ENCODE assay signal across 11 mouse cellular contexts in the genomic region with DNA sequence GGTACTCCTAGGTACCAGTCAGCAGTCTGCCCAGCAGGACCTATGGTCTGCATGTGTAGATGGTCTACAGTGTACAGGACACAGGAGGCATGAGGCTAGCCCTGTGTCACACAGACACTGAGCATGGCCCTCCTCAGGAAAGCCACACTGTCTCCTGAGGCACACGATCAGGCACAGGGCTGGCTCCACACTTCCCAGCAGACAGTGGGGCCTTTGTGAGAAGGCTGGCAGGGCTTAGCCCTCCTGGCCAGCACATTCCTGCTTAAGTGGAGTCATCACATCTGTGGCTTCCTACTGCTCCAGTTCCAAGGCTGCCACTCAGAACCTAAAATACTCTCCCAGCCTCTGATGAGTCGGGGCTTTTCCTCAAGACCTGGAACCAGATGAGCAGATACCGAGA. TPM values are rescaled to one million over a fixed set of nuclear protein-coding genes. Genes with fewer than 3 reads are reported as not detected.
DNase-seq lines count a peak whose midpoint lies in the region; ATAC-seq and TF ChIP-seq lines count a peak whose summit lies in the region.
"Had no signal": no experiment of that assay in that cellular context is flagged by ENCODE, and none has a peak within 500 bp of the region (broad histone marks: within the 10 kb centered on the region; RNA-seq: fewer than 3 reads in every experiment).

No protein-coding gene starts in this region.

- no peak for TF ChIP-seq POLR2A in spleen, adult 2 months (IDR thresholded peaks at IDR 0.05; ENCODE audit: low read depth, low read length)

- 77% methylated on average over 3 of the region's 3 CpGs for whole genome bisulfite sequencing in hindbrain, embryonic 10.5 days
- 68% methylated on average over 3 of the region's 3 CpGs for WGBS in hindbrain, embryonic 11.5 days
- WGBS in spleen, adult 2 months: 76% methylated on average over 3 of the region's 3 CpGs

- H3K27me3 ChIP-seq in hindbrain, embryonic 10.5 days (ENCODE audit: insufficient read depth, poor library complexity, severe bottlenecking): no peaks in the 10 kb centered on the region
- H3K27me3 ChIP-seq in hindbrain, embryonic 11.5 days (ENCODE audit: control insufficient read depth, insufficient read depth, low read length): no peaks in the 10 kb centered on the region
- H3K27me3 ChIP-seq in spleen, adult 2 months (ENCODE audit: control insufficient read depth, insufficient read depth, low read length): no peaks in the 10 kb centered on the region
- H3K27me3 ChIP-seq: forebrain, embryonic 13.5 days had no signal

- peaks cover 53% of the 10 kb centered on the region for H3K4me1 ChIP-seq in hindbrain, embryonic 10.5 days (replicated peaks)
- peaks cover 5% of the 10 kb centered on the region for H3K4me1 ChIP-seq in hindbrain, embryonic 11.5 days (replicated peaks; ENCODE audit: control insufficient read depth, insufficient read depth, low read length)
- peaks cover 64% of the 10 kb centered on the region; the same call in 1 of the 2 replicates for H3K4me1 ChIP-seq in spleen, adult 2 months (ENCODE audit: control insufficient read depth, insufficient read depth, insufficient read length)

- intact Hi-C loops in heart, postnatal 10 days (cut with DNase I): loop anchor here (2.0 kb wide), 1 partner anchor 37 kb away; no protein-coding TSS in a partner anchor

- peak overlapping the region; percentile 57 for H3K27ac ChIP-seq in hindbrain, embryonic 10.5 days
- no peak overlapping the region for H3K27ac ChIP-seq in hindbrain, embryonic 11.5 days (ENCODE audit: low read depth, low read length)
- H3K27ac ChIP-seq in spleen, adult 2 months (ENCODE audit: insufficient read depth, low read length): peak overlapping the region; percentile 10
- H3K27ac ChIP-seq: forebrain, embryonic 13.5 days had no signal

- no peak overlapping the region for H3K9ac ChIP-seq in hindbrain, embryonic 11.5 days (ENCODE audit: low read depth, low read length)
- H3K9ac ChIP-seq: forebrain, embryonic 13.5 days had no signal

- no peak for DNase-seq in hindbrain, embryonic 10.5 days (ENCODE audit: low spot score)
- no peak for DNase-seq in hindbrain, embryonic 11.5 days (ENCODE audit: low spot score)
- DNase-seq in spleen, adult 2 months (ENCODE audit: low read depth in 1 of 2, low spot score in 2 of 2): no peak
- no peak for DNase-seq in spleen, postnatal 36 days (ENCODE audit: low spot score in 2 of 2)
- DNase-seq in heart, postnatal 10 days: peak; percentile 59 to 69
- no peak for DNase-seq in retina, postnatal 1 day
- no peak for DNase-seq in right cerebral cortex, postnatal 14 days
- no peak for DNase-seq in urinary bladder, postnatal 10 days (ENCODE audit: low spot score)

- no peak overlapping the region for H3K4me2 ChIP-seq in hindbrain, embryonic 11.5 days (replicated peaks; ENCODE audit: low read depth, low read length)
- H3K4me2 ChIP-seq: forebrain, embryonic 13.5 days had no signal

- H3K9me3 ChIP-seq in hindbrain, embryonic 10.5 days: no peaks in the 10 kb centered on the region
- no peaks in the 10 kb centered on the region for H3K9me3 ChIP-seq in hindbrain, embryonic 11.5 days (ENCODE audit: control insufficient read depth, low read length)
- H3K9me3 ChIP-seq: forebrain, embryonic 13.5 days; G1E had no signal

- TF ChIP-seq CTCF in spleen, adult 2 months (IDR thresholded peaks at IDR 0.05; ENCODE audit: extremely low read depth, insufficient read depth, insufficient read length, insufficient replicate concordance): no peak

- ATAC-seq in hindbrain, embryonic 11.5 days (ENCODE audit: low FRiP score): no peak
- ATAC-seq: forebrain, embryonic 13.5 days had no signal

- no peak overlapping the region for H3K4me3 ChIP-seq in hindbrain, embryonic 10.5 days
- H3K4me3 ChIP-seq in hindbrain, embryonic 11.5 days (ENCODE audit: low read depth, low read length): no peak overlapping the region
- H3K4me3 ChIP-seq in spleen, adult 2 months (ENCODE audit: extremely low read depth, insufficient read depth, insufficient read length): no peak overlapping the region
- H3K4me3 ChIP-seq: forebrain, embryonic 13.5 days had no signal

- peaks cover 78% of the 10 kb centered on the region for H3K36me3 ChIP-seq in hindbrain, embryonic 10.5 days
- H3K36me3 ChIP-seq in hindbrain, embryonic 11.5 days (ENCODE audit: control insufficient read depth, insufficient read depth, low read length): no peaks in the 10 kb centered on the region
- H3K36me3 ChIP-seq in spleen, adult 2 months (ENCODE audit: control insufficient read depth, insufficient read depth, low read length): peaks cover 53% of the 10 kb centered on the region

RNA-seq across cellular contexts. Expression of gene Myh9, which starts 38.2 kb away (rescaled TPM):
- polyA plus RNA-seq in hindbrain, embryonic 10.5 days (2016; fragmentation: Nextera tagmentation; extraction: Ambion mirVana): 32.7 and 38.4 TPM in 2 replicates
- polyA plus RNA-seq in hindbrain, embryonic 11.5 days (2014; fragmentation: Nextera tagmentation; extraction: Ambion mirVana): 20.7 and 29.8 TPM in 2 replicates
- polyA plus RNA-seq in spleen, adult 2 months (2012; rRNA removed): 138 and 142 TPM in 2 replicates
- 100 to 1,000 TPM; 206 to 221 TPM for total RNA-seq in heart, postnatal 10 days (2021)

RNA-seq across cellular contexts. Expression of gene Apol8, which starts 46.9 kb away (rescaled TPM):
- 0.14 and 0.20 TPM in 2 replicates for polyA plus RNA-seq in hindbrain, embryonic 10.5 days (2016; fragmentation: Nextera tagmentation; extraction: Ambion mirVana)
- polyA plus RNA-seq in hindbrain, embryonic 11.5 days (2014; fragmentation: Nextera tagmentation; extraction: Ambion mirVana): 0.06 and 0.20 TPM in 2 replicates
- polyA plus RNA-seq in spleen, adult 2 months (2012; rRNA removed): 4.3 and 5.9 TPM in 2 replicates
- total RNA-seq in heart, postnatal 10 days (2021): not detected
- polyA plus RNA-seq: G1E; large intestine, adult 2 months had no signal

Comparison
In these comparisons a context has a peak if more than half of its experiments do, and no peak if none do; other contexts are left out.
1. DNase-seq: peak in heart, postnatal 10 days (2 of 2); none in hindbrain, embryonic 10.5 days (single experiment), hindbrain, embryonic 11.5 days (single experiment), spleen, adult 2 months (0 of 2), spleen, postnatal 36 days (0 of 2), retina, postnatal 1 day (single experiment), right cerebral cortex, postnatal 14 days (single experiment) and urinary bladder, postnatal 10 days (single experiment).